Mouse (Mus musculus) testis, adult 2 months (tissue): ENCODE data around the gene Daam2.

Experiments
- CTCF ChIP-seq: fragments of 200-500 bp; IDR thresholded peaks from 2 replicates; pipeline ENCODE4 v1.5.1; 2012; ENCODE audit warnings: low read depth, mild to moderate bottlenecking, inconsistent platforms, low read length, moderate library complexity; ENCODE audit not compliant: control insufficient read depth, insufficient read depth, insufficient replicate concordance
- POLR2A ChIP-seq: fragments of 200-500 bp; IDR thresholded peaks from 2 replicates; pipeline ENCODE4 v1.6.1; 2012; ENCODE audit warnings: low read depth, mild to moderate bottlenecking, inconsistent platforms, low read length, moderate library complexity; ENCODE audit not compliant: control insufficient read depth

GRCm38 (mm10) chr17:49428239-49428688, 135.9 kb downstream of the Daam2 start, which contains the start of gene Mocs1:
- peak; percentile 75 for TF ChIP-seq POLR2A
- no peak for TF ChIP-seq CTCF
